Mouse (Mus musculus) embryonic fibroblast, embryonic 13.5 days (primary cell): Measurements from ENCODE around the gene Sufu.

Source experiments
- CTCF ChIP-seq: IDR thresholded peaks from 2 replicates; pipeline ENCODE4 v1.5.1; 2011; ENCODE audit warnings: mild to moderate bottlenecking, control low read depth, low read length, moderate library complexity, borderline replicate concordance; ENCODE audit not compliant: insufficient read depth
- POLR2A ChIP-seq: IDR thresholded peaks from 2 replicates; pipeline ENCODE4 v1.6.1; 2011; ENCODE audit warnings: low read depth, mild to moderate bottlenecking, control low read depth, low read length, moderate library complexity

DNA sequence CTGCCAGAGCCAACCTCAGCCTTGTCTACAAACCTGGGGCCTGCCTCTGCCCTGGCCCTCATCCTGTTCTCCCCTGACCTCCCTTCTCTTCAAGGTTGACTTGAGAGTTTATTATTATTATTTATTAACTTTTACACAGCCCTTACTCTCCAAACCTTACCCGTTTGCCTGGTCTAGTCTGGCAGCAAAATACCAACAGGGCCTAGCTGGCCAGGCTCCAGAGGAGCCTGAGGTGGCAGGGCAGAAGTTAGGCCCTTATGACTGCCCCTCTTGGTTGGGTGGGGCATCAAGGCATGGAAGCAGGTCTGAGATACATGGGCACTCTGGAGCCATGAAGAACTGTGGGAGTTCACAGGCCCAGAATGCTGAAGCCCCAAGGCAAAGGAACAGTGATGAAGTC, 111.1 kb downstream of the Sufu start:
- TF ChIP-seq CTCF (no peak), POLR2A (no peak)
